Mouse (Mus musculus) small intestine, adult 2 months (tissue): ENCODE results near the gene Rusc2. TPM values are rescaled to one million over a fixed set of nuclear protein-coding genes. Genes with fewer than 3 reads are reported as not detected.

ENCODE experiments used
- H3K27ac ChIP-seq: fragments of 200-500 bp; 2 replicates; pipeline ENCODE4 v1.5.1; 2012; ENCODE audit warnings: low read depth, low read length, control low read depth, inconsistent platforms; ENCODE audit not compliant: insufficient read depth
- H3K27me3 ChIP-seq: fragments of 200-500 bp; 2 replicates; pipeline ENCODE4 v1.6.1; 2012; ENCODE audit warnings: mild to moderate bottlenecking, moderate library complexity, low read length, inconsistent platforms; ENCODE audit not compliant: control insufficient read depth, insufficient read depth
- H3K36me3 ChIP-seq: fragments of 200-500 bp; 2 replicates; pipeline ENCODE4 v1.6.1; 2012; ENCODE audit warnings: mild to moderate bottlenecking, low read length, control low read depth, inconsistent platforms; ENCODE audit not compliant: control insufficient read depth, insufficient read depth
- H3K4me1 ChIP-seq: fragments of 200-500 bp; 2 replicates; pipeline ENCODE4 v1.6.1; 2012; ENCODE audit warnings: low read length, inconsistent platforms, mixed read lengths; ENCODE audit not compliant: control insufficient read depth, insufficient read depth, insufficient read length
- H3K4me3 ChIP-seq: fragments of 200-500 bp; 2 replicates; pipeline ENCODE4 v1.5.1; 2012; ENCODE audit warnings: low read depth, mild to moderate bottlenecking, control low read depth, inconsistent platforms, low read length, moderate library complexity
- CTCF ChIP-seq: fragments of 200-500 bp; IDR thresholded peaks from 2 replicates; pipeline ENCODE4 v1.5.1; 2012; ENCODE audit warnings: low read depth, mild to moderate bottlenecking, control low read depth, inconsistent platforms, low read length, moderate library complexity, mixed read lengths; ENCODE audit not compliant: insufficient replicate concordance, insufficient read length; ENCODE audit errors: extremely low read depth
- POLR2A ChIP-seq: fragments of 200-500 bp; IDR thresholded peaks from 2 replicates; pipeline ENCODE4 v1.6.1; 2012; ENCODE audit warnings: low read depth, mild to moderate bottlenecking, control low read depth, inconsistent platforms, low read length, moderate library complexity
- WGBS: fragments of 180-500 bp; shearing (Covaris S2); methylation state at CpG from one replicate; pipeline ENCODE4 v1.1.7; 2018; 5-methylcytosine and 5-hydroxymethylcytosine counted together
- polyA plus RNA-seq: library from polyadenylated mRNA; depleted of rRNA; stranded (reverse); fragments of >200 nt; gene quantifications from 2 replicates; pipeline ENCODE4 v1.2.3, GENCODE M21; 2012

Rusc2 gene
- polyA plus RNA-seq, 1 experiment = 11.2 TPM

DNA sequence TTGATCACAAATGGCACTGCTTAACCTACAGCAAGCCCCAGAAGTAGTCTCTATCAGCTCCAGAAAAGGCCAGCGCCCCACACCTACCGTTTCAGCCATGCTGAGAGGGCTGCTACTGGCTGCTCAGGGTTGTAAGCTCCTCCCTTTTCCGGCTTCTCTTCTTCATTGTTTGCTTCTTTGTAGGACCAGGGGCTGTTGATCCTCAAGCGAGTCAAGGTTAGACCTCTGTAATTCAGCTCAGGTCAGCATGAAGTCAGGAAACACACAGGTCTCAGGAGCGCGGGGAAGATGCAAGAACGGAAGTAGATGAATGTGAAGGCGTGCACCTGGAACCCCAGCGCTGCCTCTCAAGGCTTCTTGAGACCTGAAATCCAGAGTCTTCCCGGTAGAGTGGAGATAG, 22.9 kb downstream of the Rusc2 start:
- Histone ChIP-seq H3K27me3 (no peaks in the 10 kb centered on the region), H3K27ac (peak overlapping the region; percentile 13; the same call in 1 of the 2 replicates), H3K4me1 (peaks cover 7% of the 10 kb centered on the region; the same call in 1 of the 2 replicates), H3K4me3 (no peak overlapping the region), H3K36me3 (no peaks in the 10 kb centered on the region)
- whole genome bisulfite sequencing = 92% methylated on average over 10 of the region's 10 CpGs
- TF ChIP-seq POLR2A (no peak), CTCF (no peak)

DNA sequence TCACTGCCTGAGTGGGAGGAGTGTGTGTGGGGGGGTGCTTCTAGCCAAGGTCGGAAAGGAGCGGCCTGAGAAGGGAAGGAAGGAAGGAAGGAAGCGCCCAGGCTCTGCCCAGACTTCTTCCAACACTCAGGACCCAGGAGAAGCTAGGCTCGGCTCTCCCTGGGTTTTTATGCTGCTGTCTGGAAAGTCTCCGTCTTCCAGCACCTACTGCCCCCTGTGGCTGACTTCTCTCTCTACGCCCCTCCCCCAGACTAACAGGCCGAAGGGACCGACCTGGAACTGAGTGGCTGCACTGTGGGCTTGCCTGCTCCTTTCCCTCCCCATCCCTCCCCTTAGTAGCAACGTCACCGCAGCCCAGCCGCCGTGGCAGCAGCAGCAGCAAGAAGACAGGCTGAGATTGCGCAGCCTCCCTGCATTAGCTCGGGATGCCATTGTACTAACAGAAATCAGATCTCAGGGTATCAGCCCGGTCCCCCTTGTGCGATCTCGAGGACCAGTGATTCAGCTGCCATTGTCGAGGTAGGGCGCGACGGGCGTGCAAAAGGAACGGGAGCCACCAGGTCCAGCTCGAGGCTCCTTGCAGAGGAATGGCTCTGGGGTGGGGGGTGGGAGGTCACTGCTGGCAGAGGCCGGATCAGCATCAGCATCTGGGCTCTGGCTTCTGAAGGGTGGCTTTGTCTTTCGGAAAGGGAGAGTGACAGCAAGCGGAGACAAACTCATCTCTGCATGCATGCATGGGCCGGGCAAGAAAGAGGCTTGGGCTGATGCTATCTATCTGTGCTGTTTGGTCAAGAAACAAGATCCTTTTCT, 24.6 kb downstream of the Rusc2 start:
- H3K27ac ChIP-seq = peak overlapping the region; percentile 71
- WGBS = 32% methylated on average over 28 of the region's 28 CpGs
- H3K4me3 ChIP-seq = peak overlapping the region; percentile 53

GRCm38 (mm10) chr4:43407071-43407920, 25.5 kb downstream of the Rusc2 start:
- Histone ChIP-seq H3K36me3 (no peaks in the 10 kb centered on the region), H3K27me3 (no peaks in the 10 kb centered on the region), H3K27ac (peak overlapping the region; percentile 71), H3K4me1 (peaks cover 2% of the 10 kb centered on the region; the same call in 1 of the 2 replicates), H3K4me3 (peak overlapping the region; percentile 6; the same call in 1 of the 2 replicates)
- 79% methylated on average over 12 of the region's 12 CpGs for WGBS
- TF ChIP-seq CTCF (no peak), POLR2A (no peak)

More for the DNA sequence above, 24.6 kb downstream of the Rusc2 start:
- H3K36me3 ChIP-seq = no peaks in the 10 kb centered on the region
- H3K27me3 ChIP-seq = no peaks in the 10 kb centered on the region
- TF ChIP-seq CTCF (no peak), POLR2A (no peak; the same call in none of the 2 replicates)
- H3K4me1 ChIP-seq = 0 out of 2 replicates have a peak, but pooled peaks cover 3% of the 10 kb centered on the region

DNA sequence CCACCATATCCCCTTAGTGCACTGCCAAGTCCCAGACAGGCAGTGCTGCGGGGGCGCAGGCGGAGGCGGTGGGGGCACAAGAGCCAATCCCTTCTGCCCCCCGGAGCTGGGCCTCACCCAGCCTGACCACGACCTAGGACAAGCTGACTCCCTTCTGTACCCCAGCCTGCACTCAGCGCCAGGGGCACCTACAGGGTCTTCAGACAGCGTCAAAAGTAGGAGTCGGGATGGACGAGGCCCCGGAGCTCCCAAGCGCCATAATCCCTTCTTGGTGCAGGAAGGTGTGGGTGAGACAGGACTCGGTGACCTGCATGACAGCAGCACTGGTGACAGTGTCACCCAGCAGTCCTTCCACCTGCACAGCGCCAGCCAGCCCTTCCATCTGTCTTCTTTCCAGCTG, 33.0 kb downstream of the Rusc2 start:
- Histone ChIP-seq H3K27me3 (no peaks in the 10 kb centered on the region), H3K27ac (no peak overlapping the region), H3K36me3 (peaks cover 3% of the 10 kb centered on the region; the same call in 1 of the 2 replicates), H3K4me3 (no peak overlapping the region), H3K4me1 (no peaks in the 10 kb centered on the region; the same call in 1 of the 2 replicates)
- no peak for TF ChIP-seq POLR2A
- TF ChIP-seq CTCF = no peak
- 93% methylated on average over 14 of the region's 14 CpGs for WGBS

GRCm38 (mm10) chr4:43415221-43416070, 33.7 kb downstream of the Rusc2 start:
- Histone ChIP-seq H3K27ac (no peak overlapping the region), H3K4me3 (no peak overlapping the region), H3K36me3 (peaks cover 3% of the 10 kb centered on the region; the same call in 1 of the 2 replicates), H3K27me3 (no peaks in the 10 kb centered on the region), H3K4me1 (no peaks in the 10 kb centered on the region; the same call in 1 of the 2 replicates)
- TF ChIP-seq POLR2A (no peak), CTCF (no peak)
- WGBS = 90% methylated on average over 29 of the region's 29 CpGs

- Histone ChIP-seq H3K27me3 (no peaks in the 10 kb centered on the region), H3K27ac (no peak overlapping the region), H3K36me3 (peaks cover 3% of the 10 kb centered on the region; the same call in 1 of the 2 replicates), H3K4me1 (no peaks in the 10 kb centered on the region; the same call in 1 of the 2 replicates), H3K4me3 (no peak overlapping the region)
- WGBS = 98% methylated on average over 22 of the region's 22 CpGs
- no peak for TF ChIP-seq CTCF
- no peak for TF ChIP-seq POLR2A
Measured at GRCm38 (mm10) chr4:43416071-43416490, 34.3 kb downstream of the Rusc2 start.
